Mouse (Mus musculus): Measurements from ENCODE around the gene Ntsr2.

GRCm38 (mm10) chr12:16610936-16611335 is 42.2 kb upstream of the Ntsr2 start, which contains the start of gene Lpin1:
- TF ChIP-seq POLR2A (IDR thresholded peaks at IDR 0.05; ENCODE audit: insufficient read length, low read depth): no peak
- no peak for TF ChIP-seq CEBPB (IDR thresholded peaks at IDR 0.05; ENCODE audit: insufficient read depth, poor library complexity, severe bottlenecking)
- no peak for TF ChIP-seq MAX (IDR thresholded peaks at IDR 0.05; ENCODE audit: low read depth)
- no peak for TF ChIP-seq MYOG (IDR thresholded peaks at IDR 0.05; ENCODE audit: control insufficient read depth in 1 of 3, insufficient read depth in 1 of 3, insufficient read length in 2 of 3, low read depth in 2 of 3)
- no peak for TF ChIP-seq POLR2AphosphoS2 (IDR thresholded peaks at IDR 0.05; ENCODE audit: insufficient read length, low read depth)
- no peak for TF ChIP-seq USF1 (IDR thresholded peaks at IDR 0.05; ENCODE audit: low read depth)
- no peak for TF ChIP-seq SRF (IDR thresholded peaks at IDR 0.05; ENCODE audit: control insufficient read depth, insufficient read length, low read depth)
- no peak for TF ChIP-seq E2F4 (IDR thresholded peaks at IDR 0.05; ENCODE audit: insufficient read depth)
- no peak for TF ChIP-seq REST (IDR thresholded peaks at IDR 0.05; ENCODE audit: insufficient read depth, insufficient read length)
- no peak for TF ChIP-seq MYOD1 (IDR thresholded peaks at IDR 0.05; ENCODE audit: control insufficient read depth in 1 of 3, insufficient read length in 2 of 3, low read depth in 2 of 3)
- TF ChIP-seq TCF12 (IDR thresholded peaks at IDR 0.05; ENCODE audit: insufficient read depth, poor library complexity, severe bottlenecking): no peak
- no peak for TF ChIP-seq TCF3 (IDR thresholded peaks at IDR 0.05; ENCODE audit: insufficient read length, low read depth)

Measured in myocyte (in vitro differentiated cells).